Mouse (Mus musculus) lung, embryonic 15.5 days (tissue): ENCODE results near the gene Tas1r3. TPM values are rescaled to one million over a fixed set of nuclear protein-coding genes. Genes with fewer than 3 reads are reported as not detected.

ENCODE experiments used
- ATAC-seq: fragments of 200-750 bp; cut with Nextera tagmentation; 2 replicates; pipeline ENCODE4 v1.8.0; 2017; ENCODE audit warnings: moderate number of reproducible peaks, borderline replicate concordance; ENCODE audit not compliant: low FRiP score, low TSS enrichment; ENCODE audit errors: extremely low read depth
- H3K27ac ChIP-seq: fragments of 300-500 bp; sonication (generic); 2 replicates; pipeline ENCODE4 v1.5.1; 2015; ENCODE audit warnings: moderate library complexity, mild to moderate bottlenecking, inconsistent platforms
- H3K27me3 ChIP-seq: fragments of 300-500 bp; sonication (generic); 2 replicates; pipeline ENCODE4 v1.6.1; 2015; ENCODE audit warnings: inconsistent platforms
- H3K36me3 ChIP-seq: fragments of 300-500 bp; sonication (generic); 2 replicates; pipeline ENCODE4 v1.6.1; 2015; ENCODE audit warnings: inconsistent platforms
- H3K4me1 ChIP-seq: fragments of 300-500 bp; sonication (generic); 2 replicates; pipeline ENCODE4 v1.6.1; 2015; ENCODE audit warnings: inconsistent platforms
- H3K4me2 ChIP-seq: fragments of 300-500 bp; sonication (generic); 2 replicates; pipeline ENCODE4 v1.6.1; 2015; ENCODE audit warnings: inconsistent platforms, mild to moderate bottlenecking, moderate library complexity
- H3K4me3 ChIP-seq: fragments of 300-500 bp; sonication (generic); 2 replicates; pipeline ENCODE4 v1.5.1; 2015; ENCODE audit warnings: mild to moderate bottlenecking, inconsistent platforms
- H3K9ac ChIP-seq: fragments of 300-500 bp; sonication (generic); 2 replicates; pipeline ENCODE4 v1.6.1; 2015; ENCODE audit warnings: inconsistent platforms
- H3K9me3 ChIP-seq: fragments of 300-500 bp; sonication (generic); 2 replicates; pipeline ENCODE4 v1.6.1; 2016; ENCODE audit warnings: inconsistent platforms
- WGBS: fragments of 180-500 bp; shearing (Covaris S2); methylation state at CpG from one replicate; pipeline ENCODE4 v1.1.7; 2015; 5-methylcytosine and 5-hydroxymethylcytosine counted together
- polyA plus RNA-seq: library from polyadenylated mRNA; unstranded; fragments of >200 nt; fragmentation: Nextera tagmentation; extraction: Ambion mirVana; gene quantifications from 2 replicates; pipeline ENCODE4 v1.2.1, GENCODE M21; 2015

Gene Tas1r3
- polyA plus RNA-seq, 1 experiment from 2014 or later = 0.36 TPM

GRCm38 (mm10) chr4:155895826-155896225, 32.7 kb upstream of the Tas1r3 start:
- ATAC-seq = no peak
- Histone ChIP-seq H3K27ac (no peak overlapping the region), H3K36me3 (peaks cover 31% of the 10 kb centered on the region), H3K9me3 (no peaks in the 10 kb centered on the region), H3K9ac (no peak overlapping the region), H3K27me3 (no peaks in the 10 kb centered on the region), H3K4me2 (no peak overlapping the region), H3K4me1 (peaks cover 35% of the 10 kb centered on the region), H3K4me3 (no peak overlapping the region)
- 90% methylated on average over 4 of the region's 4 CpGs for WGBS

GRCm38 (mm10) chr4:155895216-155895615, 32.1 kb upstream of the Tas1r3 start:
- H3K36me3 ChIP-seq = peaks cover 27% of the 10 kb centered on the region
- no peaks in the 10 kb centered on the region for H3K27me3 ChIP-seq
- 34% methylated on average over 6 of the region's 6 CpGs for WGBS
- H3K4me2 ChIP-seq = peak overlapping the region; percentile 88
- peaks cover 39% of the 10 kb centered on the region for H3K4me1 ChIP-seq
- no peaks in the 10 kb centered on the region for H3K9me3 ChIP-seq
- peak overlapping the region; percentile 21; the same call in 1 of the 2 replicates for H3K27ac ChIP-seq
- ATAC-seq = no peak
- H3K4me3 ChIP-seq = 0 out of 2 replicates have a peak overlapping the region, but pooled peaks have one; percentile 2
- no peak overlapping the region for H3K9ac ChIP-seq

GRCm38 (mm10) chr4:155894311-155894881, 31.2 kb upstream of the Tas1r3 start:
- Histone ChIP-seq H3K9me3 (no peaks in the 10 kb centered on the region), H3K4me2 (peak overlapping the region; percentile 88), H3K9ac (no peak overlapping the region), H3K4me3 (peak overlapping the region; percentile 90; the same call in 1 of the 2 replicates), H3K27me3 (no peaks in the 10 kb centered on the region), H3K36me3 (peaks cover 21% of the 10 kb centered on the region), H3K27ac (peak overlapping the region; percentile 21), H3K4me1 (peaks cover 43% of the 10 kb centered on the region)
- ATAC-seq = peak; percentile 15; the same call in 1 of the 2 replicates
- 10% methylated on average over 8 of the region's 8 CpGs for WGBS

GRCm38 (mm10) chr4:155893212-155893690, 30.1 kb upstream of the Tas1r3 start:
- H3K4me2 ChIP-seq = peak overlapping the region; percentile 88
- peaks cover 43% of the 10 kb centered on the region for H3K4me1 ChIP-seq
- H3K27ac ChIP-seq = no peak overlapping the region
- H3K9ac ChIP-seq = no peak overlapping the region
- no peaks in the 10 kb centered on the region for H3K27me3 ChIP-seq
- WGBS = 74% methylated on average over 7 of the region's 8 CpGs
- H3K4me3 ChIP-seq = peak overlapping the region; percentile 90
- no peak for ATAC-seq
- H3K9me3 ChIP-seq = no peaks in the 10 kb centered on the region
- peaks cover 21% of the 10 kb centered on the region for H3K36me3 ChIP-seq

GRCm38 (mm10) chr4:155892438-155893211, 29.5 kb upstream of the Tas1r3 start:
- peak overlapping the region; percentile 88 for H3K4me2 ChIP-seq
- no peaks in the 10 kb centered on the region for H3K27me3 ChIP-seq
- ATAC-seq = no peak; the same call in none of the 2 replicates
- H3K4me1 ChIP-seq = peaks cover 43% of the 10 kb centered on the region
- H3K27ac ChIP-seq = peak overlapping the region; percentile 99
- no peaks in the 10 kb centered on the region for H3K9me3 ChIP-seq
- peaks cover 24% of the 10 kb centered on the region for H3K36me3 ChIP-seq
- peak overlapping the region; percentile 90 for H3K4me3 ChIP-seq
- WGBS = 5% methylated on average over 37 of the region's 37 CpGs
- H3K9ac ChIP-seq = peak overlapping the region; percentile 92

- Histone ChIP-seq H3K27ac (peak overlapping the region; percentile 99), H3K4me3 (peak overlapping the region; percentile 90), H3K9ac (peak overlapping the region; percentile 92), H3K27me3 (no peaks in the 10 kb centered on the region), H3K4me2 (peak overlapping the region; percentile 88), H3K36me3 (peaks cover 28% of the 10 kb centered on the region), H3K4me1 (peaks cover 43% of the 10 kb centered on the region), H3K9me3 (no peaks in the 10 kb centered on the region)
- ATAC-seq = peak; percentile 92
- WGBS = 0% methylated on average over 37 of the region's 56 CpGs
Observed at GRCm38 (mm10) chr4:155892017-155892416, 28.9 kb upstream of the Tas1r3 start.

GRCm38 (mm10) chr4:155891551-155892001, 28.4 kb upstream of the Tas1r3 start, which contains the start of the genes Pusl1 and Acap3:
TSS of gene Pusl1 (minus strand) at chr4:155891781.
TSS of gene Acap3 (plus strand) at chr4:155891822.
- peaks cover 43% of the 10 kb centered on the region for H3K4me1 ChIP-seq
- H3K9ac ChIP-seq = peak within 1 kb of the TSS; percentile 92
- no peaks in the 10 kb centered on the region for H3K9me3 ChIP-seq
- WGBS = under 1% methylated on average over 52 of the region's 52 CpGs
- H3K4me2 ChIP-seq = peak within 1 kb of the TSS; percentile 88
- H3K36me3 ChIP-seq = peaks cover 30% of the 10 kb centered on the region
- no peaks in the 10 kb centered on the region for H3K27me3 ChIP-seq
- peak within 1 kb of the TSS; percentile 99 for H3K27ac ChIP-seq
- H3K4me3 ChIP-seq = peak within 1 kb of the TSS; percentile 90
- ATAC-seq = peak; percentile 89

GRCm38 (mm10) chr4:155891011-155891471, 27.9 kb upstream of the Tas1r3 start:
- 1% methylated on average over 34 of the region's 34 CpGs for WGBS
- Histone ChIP-seq H3K4me2 (peak overlapping the region; percentile 88), H3K9ac (peak overlapping the region; percentile 69), H3K4me3 (peak overlapping the region; percentile 90), H3K4me1 (peaks cover 43% of the 10 kb centered on the region), H3K9me3 (no peaks in the 10 kb centered on the region), H3K27me3 (no peaks in the 10 kb centered on the region), H3K27ac (no peak overlapping the region), H3K36me3 (peaks cover 35% of the 10 kb centered on the region)
- ATAC-seq = no peak

- no peak overlapping the region for H3K4me2 ChIP-seq
- ATAC-seq = no peak
- peaks cover 49% of the 10 kb centered on the region for H3K36me3 ChIP-seq
- no peak overlapping the region for H3K4me3 ChIP-seq
- 75% methylated on average over 5 of the region's 5 CpGs for WGBS
- H3K4me1 ChIP-seq = peaks cover 30% of the 10 kb centered on the region
- H3K9me3 ChIP-seq = no peaks in the 10 kb centered on the region
- H3K27me3 ChIP-seq = no peaks in the 10 kb centered on the region
- no peak overlapping the region for H3K9ac ChIP-seq
- H3K27ac ChIP-seq = no peak overlapping the region
Observed at GRCm38 (mm10) chr4:155889316-155889715, 26.2 kb upstream of the Tas1r3 start.

- WGBS = 91% methylated on average over 9 of the region's 9 CpGs
Observed at GRCm38 (mm10) chr4:155888181-155888580, 25.0 kb upstream of the Tas1r3 start.

GRCm38 (mm10) chr4:155887674-155888073, 24.5 kb upstream of the Tas1r3 start:
- Histone ChIP-seq H3K9me3 (no peaks in the 10 kb centered on the region), H3K27me3 (no peaks in the 10 kb centered on the region), H3K4me1 (peaks cover 15% of the 10 kb centered on the region), H3K27ac (no peak overlapping the region), H3K4me2 (no peak overlapping the region), H3K4me3 (no peak overlapping the region), H3K9ac (no peak overlapping the region), H3K36me3 (peaks cover 53% of the 10 kb centered on the region)
- no peak for ATAC-seq
- WGBS = 87% methylated on average over 10 of the region's 10 CpGs

More at GRCm38 (mm10) chr4:155888181-155888580, 25.0 kb upstream of the Tas1r3 start:
- Histone ChIP-seq H3K9me3 (no peaks in the 10 kb centered on the region), H3K4me1 (peaks cover 19% of the 10 kb centered on the region), H3K4me3 (no peak overlapping the region), H3K27ac (no peak overlapping the region), H3K4me2 (no peak overlapping the region), H3K27me3 (no peaks in the 10 kb centered on the region), H3K36me3 (peaks cover 49% of the 10 kb centered on the region), H3K9ac (no peak overlapping the region)
- ATAC-seq = no peak
